In the genomic region with DNA sequence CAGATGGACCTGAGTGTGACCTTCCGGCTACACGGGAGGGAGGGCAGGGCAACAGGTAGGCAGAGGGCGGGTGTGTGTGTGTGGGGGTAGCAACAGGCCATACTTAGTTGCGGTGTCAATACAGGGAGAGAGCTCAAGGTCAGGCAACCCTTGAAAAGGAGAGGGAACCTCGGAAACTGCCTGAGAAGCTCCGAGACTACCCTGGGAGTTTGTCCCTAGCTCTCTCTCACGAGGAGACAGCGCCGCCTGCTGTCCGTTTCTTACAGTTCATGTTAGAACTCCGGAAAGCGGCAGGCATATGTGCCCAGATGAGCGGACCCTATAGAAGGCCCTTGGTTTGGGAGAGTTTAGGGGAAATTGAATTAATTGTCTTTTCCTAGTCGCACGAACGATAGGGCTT, we compare ENCODE assay signal across 1 mouse cellular context.
TF ChIP-seq lines count a peak whose summit lies in the region.

No protein-coding gene starts in this region.

TF ChIP-seq in CH12.LX, 34 proteins besides CTCF, POLR2A, EP300 and RAD21 (continued from another document):
- TF ChIP-seq ZKSCAN1 (IDR thresholded peaks at IDR 0.05; ENCODE audit: borderline replicate concordance, low read depth, low read length) (no peak), NRF1 (IDR thresholded peaks at IDR 0.05; ENCODE audit: low read depth, low read length) (no peak), E2F4 (IDR thresholded peaks at IDR 0.05; ENCODE audit: insufficient replicate concordance, low read depth, low read length) (no peak), NELFE (IDR thresholded peaks at IDR 0.05; ENCODE audit: low read depth, low read length) (peak; percentile 24; the same call in 1 of the 2 replicates), BHLHE40 (IDR thresholded peaks at IDR 0.05; ENCODE audit: low read depth, low read length) (no peak), SMC3 (IDR thresholded peaks at IDR 0.05; ENCODE audit: low read depth, low read length) (peak; percentile 83), MYC (IDR thresholded peaks at IDR 0.05; ENCODE audit: low read depth, low read length) (no peak), MAFK (IDR thresholded peaks at IDR 0.05; ENCODE audit: insufficient replicate concordance, low read length) (no peak), IRF4 (IDR thresholded peaks at IDR 0.05; ENCODE audit: low read depth, low read length) (peak; percentile 39; the same call in 1 of the 2 replicates), ELF1 (IDR thresholded peaks at IDR 0.05; ENCODE audit: low read depth, low read length) (no peak; the same call in 1 of the 2 replicates), SIN3A (IDR thresholded peaks at IDR 0.05; ENCODE audit: low read length) (no peak), MXI1 (IDR thresholded peaks at IDR 0.05; ENCODE audit: low read depth, low read length) (no peak), RCOR1 (conservative IDR thresholded peaks at IDR 0.05; ENCODE audit: low read depth, low read length) (no peak), MAX (IDR thresholded peaks at IDR 0.05; ENCODE audit: low read length) (no peak), ZMIZ1 (IDR thresholded peaks at IDR 0.05; ENCODE audit: low read depth, low read length) (no peak), PAX5 (IDR thresholded peaks at IDR 0.05; ENCODE audit: low read length) (no peak), TBP (conservative IDR thresholded peaks at IDR 0.05; ENCODE audit: low read depth, low read length) (no peak), CHD2 (IDR thresholded peaks at IDR 0.05; ENCODE audit: low read length) (no peak), UBTF (IDR thresholded peaks at IDR 0.05; ENCODE audit: low read depth, low read length) (no peak)
